Mouse (Mus musculus): ENCODE data around the gene Inha. TPM values are rescaled to one million over a fixed set of nuclear protein-coding genes. Genes with fewer than 3 reads are reported as not detected.

Gene Inha
- polyA plus RNA-seq, 1 experiment = 0.64 TPM

DNA sequence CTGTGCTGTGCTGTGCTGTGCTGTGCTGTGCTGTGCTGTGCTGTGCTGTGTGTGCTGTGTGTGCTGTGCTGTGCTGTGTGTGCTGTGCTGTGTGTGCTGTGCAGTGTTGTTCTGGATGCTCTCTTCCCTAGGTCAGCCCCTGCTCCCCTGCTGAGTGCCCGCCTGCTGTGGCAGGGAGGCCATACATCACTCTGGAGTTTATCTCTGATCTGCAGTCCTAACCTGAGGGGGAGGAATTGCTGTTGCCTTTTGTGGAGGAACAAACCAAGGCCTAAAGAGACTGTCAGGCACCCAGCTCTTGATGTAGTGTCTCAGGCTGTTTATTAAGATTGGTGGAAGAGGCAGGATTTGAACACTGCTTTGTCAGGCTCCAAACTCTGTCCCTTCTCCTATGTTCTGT, 44.2 kb upstream of the Inha start:
- Histone ChIP-seq H3K27me3 (ENCODE audit: control insufficient read depth, insufficient read depth, insufficient read length) (no peaks in the 10 kb centered on the region), H3ac (ENCODE audit: control insufficient read depth, insufficient read length, low read depth) (no peak overlapping the region), H3K36me3 (ENCODE audit: control insufficient read depth, insufficient read depth) (no peaks in the 10 kb centered on the region), H3K79me2 (ENCODE audit: control insufficient read depth, insufficient read depth) (no peaks in the 10 kb centered on the region), H3K79me3 (ENCODE audit: low read depth) (no peaks in the 10 kb centered on the region), H3K4me3 (ENCODE audit: insufficient read depth, poor library complexity, severe bottlenecking) (no peak overlapping the region)
- no peak for TF ChIP-seq MAX (IDR thresholded peaks at IDR 0.05)
- TF ChIP-seq CTCF (IDR thresholded peaks at IDR 0.05; ENCODE audit: control insufficient read depth, insufficient read depth, insufficient read length) = no peak
- TF ChIP-seq USF1 (IDR thresholded peaks at IDR 0.05; ENCODE audit: low read depth) = no peak
- no peak for TF ChIP-seq FOSL1 (IDR thresholded peaks at IDR 0.05; ENCODE audit: insufficient read depth, low read length, poor library complexity, severe bottlenecking)

- Histone ChIP-seq H3K79me3 (ENCODE audit: low read depth) (no peaks in the 10 kb centered on the region), H3K4me3 (ENCODE audit: insufficient read depth, poor library complexity, severe bottlenecking) (no peak overlapping the region), H3K27me3 (ENCODE audit: control insufficient read depth, insufficient read depth, insufficient read length) (no peaks in the 10 kb centered on the region), H3K79me2 (ENCODE audit: control insufficient read depth, insufficient read depth) (no peaks in the 10 kb centered on the region), H3ac (ENCODE audit: control insufficient read depth, insufficient read length, low read depth) (no peak overlapping the region), H3K36me3 (ENCODE audit: control insufficient read depth, insufficient read depth) (no peaks in the 10 kb centered on the region)
- TF ChIP-seq FOSL1 (IDR thresholded peaks at IDR 0.05; ENCODE audit: insufficient read depth, low read length, poor library complexity, severe bottlenecking) = no peak
- TF ChIP-seq CEBPB (IDR thresholded peaks at IDR 0.05; ENCODE audit: low read depth) = no peak
- no peak for TF ChIP-seq MYOG (IDR thresholded peaks at IDR 0.05; ENCODE audit: control insufficient read depth, extremely low read depth, insufficient read length)
- TF ChIP-seq CTCF (IDR thresholded peaks at IDR 0.05; ENCODE audit: control insufficient read depth, insufficient read depth, insufficient read length) = no peak
- no peak for TF ChIP-seq MAX (IDR thresholded peaks at IDR 0.05)
- TF ChIP-seq USF1 (IDR thresholded peaks at IDR 0.05; ENCODE audit: low read depth) = no peak
- no peak for TF ChIP-seq MYOD1 (IDR thresholded peaks at IDR 0.05; ENCODE audit: control insufficient read depth, insufficient read length, low read depth)
Measured at GRCm38 (mm10) chr1:75463652-75464204, 43.1 kb upstream of the Inha start.

DNA sequence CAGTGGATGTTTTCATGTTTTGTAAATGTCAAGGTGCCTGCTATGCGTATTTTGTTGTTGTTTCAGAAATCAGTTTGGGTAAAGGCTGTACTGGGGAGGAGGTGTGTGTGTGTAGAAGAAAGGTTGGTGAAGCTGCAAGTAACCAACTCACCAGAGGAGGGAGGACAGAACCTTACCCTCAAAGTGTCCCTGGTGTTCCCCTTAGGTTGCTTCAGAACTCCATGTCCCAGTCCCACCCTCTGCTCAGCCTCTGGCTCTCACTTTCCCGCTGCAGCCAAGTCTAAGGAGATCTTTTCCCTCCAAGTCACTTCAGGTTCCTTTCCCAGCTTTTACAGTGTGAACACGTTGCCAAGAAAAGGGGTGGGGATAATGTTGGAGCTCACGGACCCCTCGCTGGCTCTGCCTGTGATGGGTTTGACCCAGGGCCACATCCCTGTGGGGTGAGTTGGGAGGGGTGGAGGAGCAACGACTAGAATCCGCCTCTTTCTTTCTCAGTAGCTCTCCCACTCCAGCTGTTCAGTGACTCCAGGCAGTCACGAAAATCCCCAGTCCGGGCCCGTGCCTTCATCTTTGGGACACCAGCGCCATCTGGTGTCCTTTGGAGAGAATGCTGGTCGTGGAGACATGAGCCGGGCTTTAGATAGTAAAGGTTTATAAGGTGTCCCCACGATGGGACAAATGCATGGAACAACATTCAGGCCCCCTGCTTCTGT, 39.5 kb upstream of the Inha start:
- TF ChIP-seq MAX (IDR thresholded peaks at IDR 0.05) (no peak), CTCF (IDR thresholded peaks at IDR 0.05; ENCODE audit: control insufficient read depth, insufficient read depth, insufficient read length) (peak; percentile 19), MYOG (IDR thresholded peaks at IDR 0.05; ENCODE audit: control insufficient read depth, extremely low read depth, insufficient read length) (no peak), FOSL1 (IDR thresholded peaks at IDR 0.05; ENCODE audit: insufficient read depth, low read length, poor library complexity, severe bottlenecking) (no peak), CEBPB (IDR thresholded peaks at IDR 0.05; ENCODE audit: low read depth) (no peak)
- no peaks in the 10 kb centered on the region for H3K79me2 ChIP-seq (ENCODE audit: control insufficient read depth, insufficient read depth)
- H3K36me3 ChIP-seq (ENCODE audit: control insufficient read depth, insufficient read depth) = no peaks in the 10 kb centered on the region
- no peaks in the 10 kb centered on the region for H3K27me3 ChIP-seq (ENCODE audit: control insufficient read depth, insufficient read depth, insufficient read length)
- no peak overlapping the region for H3K4me3 ChIP-seq (ENCODE audit: insufficient read depth, poor library complexity, severe bottlenecking)
- H3ac ChIP-seq (ENCODE audit: control insufficient read depth, insufficient read length, low read depth) = peak overlapping the region; percentile 46
- H3K79me3 ChIP-seq (ENCODE audit: low read depth) = no peaks in the 10 kb centered on the region

DNA sequence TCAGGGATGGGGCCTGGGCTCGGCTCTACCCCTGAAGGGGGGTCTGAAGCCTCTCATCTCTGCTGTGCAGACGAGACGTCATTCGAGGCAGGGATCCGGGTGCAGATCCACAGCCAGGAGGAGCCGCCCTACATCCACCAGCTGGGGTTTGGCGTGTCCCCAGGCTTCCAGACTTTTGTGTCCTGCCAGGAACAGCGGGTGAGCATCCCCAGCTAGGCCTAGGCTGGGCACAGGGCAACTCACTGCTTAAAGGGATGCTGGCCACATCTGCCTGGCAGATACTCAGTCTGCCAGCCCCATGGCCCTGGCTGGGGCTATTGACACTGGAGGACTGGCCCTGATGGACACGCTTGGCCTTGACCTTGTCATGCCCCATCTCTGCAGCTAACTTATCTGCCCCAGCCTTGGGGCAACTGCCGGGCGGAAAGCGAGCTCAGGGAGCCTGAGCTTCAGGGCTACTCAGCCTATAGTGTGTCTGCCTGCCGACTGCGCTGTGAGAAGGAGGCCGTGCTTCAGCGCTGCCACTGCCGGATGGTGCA, 37.5 kb upstream of the Inha start:
- no peak overlapping the region for H3ac ChIP-seq (ENCODE audit: control insufficient read depth, insufficient read length, low read depth)
- TF ChIP-seq FOSL1 (IDR thresholded peaks at IDR 0.05; ENCODE audit: insufficient read depth, low read length, poor library complexity, severe bottlenecking) (no peak), MYOD1 (IDR thresholded peaks at IDR 0.05; ENCODE audit: control insufficient read depth, insufficient read length, low read depth) (no peak), USF1 (IDR thresholded peaks at IDR 0.05; ENCODE audit: low read depth) (no peak), CEBPB (IDR thresholded peaks at IDR 0.05; ENCODE audit: low read depth) (no peak), MYOG (IDR thresholded peaks at IDR 0.05; ENCODE audit: control insufficient read depth, extremely low read depth, insufficient read length) (no peak), CTCF (IDR thresholded peaks at IDR 0.05; ENCODE audit: control insufficient read depth, insufficient read depth, insufficient read length) (no peak), MAX (IDR thresholded peaks at IDR 0.05) (no peak)
- no peaks in the 10 kb centered on the region for H3K79me3 ChIP-seq (ENCODE audit: low read depth)
- no peaks in the 10 kb centered on the region for H3K27me3 ChIP-seq (ENCODE audit: control insufficient read depth, insufficient read depth, insufficient read length)
- H3K36me3 ChIP-seq (ENCODE audit: control insufficient read depth, insufficient read depth) = no peaks in the 10 kb centered on the region
- H3K79me2 ChIP-seq (ENCODE audit: control insufficient read depth, insufficient read depth) = no peaks in the 10 kb centered on the region
- no peak overlapping the region for H3K4me3 ChIP-seq (ENCODE audit: insufficient read depth, poor library complexity, severe bottlenecking)

DNA sequence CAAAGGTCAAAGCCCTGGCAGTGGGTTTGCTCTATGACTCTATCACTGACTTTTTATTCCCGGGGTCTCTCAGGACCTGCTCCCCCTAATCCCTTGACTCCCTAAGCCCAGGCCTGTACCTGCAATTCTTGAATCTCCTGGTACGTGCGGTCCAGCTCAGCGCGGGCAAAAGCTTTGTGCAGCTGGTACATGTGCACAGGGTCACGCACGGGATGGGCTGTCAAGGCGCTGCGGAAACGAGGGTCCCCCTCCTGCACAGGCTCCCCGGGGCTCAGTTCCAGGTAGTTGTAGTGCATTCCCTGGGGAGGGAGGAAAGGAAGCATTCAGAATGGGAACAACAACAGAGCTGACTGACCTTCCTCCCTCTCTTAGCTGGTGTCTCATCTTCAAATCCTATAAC, 30.4 kb upstream of the Inha start:
- no peak overlapping the region for H3K4me3 ChIP-seq (ENCODE audit: insufficient read depth, poor library complexity, severe bottlenecking)
- H3ac ChIP-seq (ENCODE audit: control insufficient read depth, insufficient read length, low read depth) = no peak overlapping the region
- peaks cover 24% of the 10 kb centered on the region for H3K79me2 ChIP-seq (ENCODE audit: control insufficient read depth, insufficient read depth)
- no peaks in the 10 kb centered on the region for H3K79me3 ChIP-seq (ENCODE audit: low read depth)
- TF ChIP-seq MAX (IDR thresholded peaks at IDR 0.05) (no peak), USF1 (IDR thresholded peaks at IDR 0.05; ENCODE audit: low read depth) (no peak), CTCF (IDR thresholded peaks at IDR 0.05; ENCODE audit: control insufficient read depth, insufficient read depth, insufficient read length) (no peak), CEBPB (IDR thresholded peaks at IDR 0.05; ENCODE audit: low read depth) (no peak), MYOD1 (IDR thresholded peaks at IDR 0.05; ENCODE audit: control insufficient read depth, insufficient read length, low read depth) (no peak)
- H3K27me3 ChIP-seq (ENCODE audit: control insufficient read depth, insufficient read depth, insufficient read length) = no peaks in the 10 kb centered on the region
- H3K36me3 ChIP-seq (ENCODE audit: control insufficient read depth, insufficient read depth) = peaks cover 21% of the 10 kb centered on the region

All from C2C12 (cell line).